Mouse (Mus musculus): ENCODE results near the gene Eva1c. TPM values are rescaled to one million over a fixed set of nuclear protein-coding genes. Genes with fewer than 3 reads are reported as not detected.

Eva1c gene
- polyA plus RNA-seq, 1 experiment: 1.7 TPM

DNA sequence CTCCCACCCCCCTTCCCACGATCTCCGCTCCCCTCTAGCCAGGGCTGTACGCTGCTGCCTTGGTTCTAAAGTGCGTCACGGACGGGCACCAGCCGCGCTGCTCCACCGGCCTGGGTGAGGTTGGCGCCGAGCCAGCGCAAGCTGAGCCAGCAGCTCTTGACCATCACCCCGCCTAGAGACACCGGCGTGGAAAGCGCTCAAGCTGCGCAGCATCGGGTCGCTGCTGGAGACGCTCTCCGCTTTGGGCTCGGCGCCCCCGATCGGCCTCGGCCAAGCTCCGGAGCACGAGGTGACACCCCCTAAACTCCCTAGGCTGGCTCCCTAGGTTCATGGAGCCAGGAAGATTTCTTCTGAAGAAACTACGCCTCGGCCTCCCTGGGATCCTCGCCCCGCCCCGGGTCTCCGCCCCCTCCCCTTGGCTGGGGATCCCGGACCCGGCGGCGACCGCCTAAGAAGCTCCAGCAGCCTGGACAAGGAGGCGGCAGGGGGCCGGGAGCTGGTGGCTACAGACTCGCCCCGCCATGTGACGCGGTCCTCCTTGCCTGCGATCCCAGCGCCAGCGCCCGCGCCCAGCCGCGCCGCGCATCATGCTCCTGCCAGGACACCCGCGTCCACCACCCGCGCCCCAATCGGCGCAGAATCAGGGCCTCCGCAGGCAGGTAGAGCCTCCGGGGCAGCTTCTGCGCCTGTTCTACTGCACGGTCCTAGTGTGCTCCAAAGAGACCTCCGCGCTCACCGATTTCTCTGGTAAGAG is 4.3 kb downstream of the Eva1c start:
- Histone ChIP-seq H3K27ac (ENCODE audit: insufficient read depth, low read length) (peak overlapping the region; percentile 76; the same call in 1 of the 2 replicates), H3K27me3 (ENCODE audit: control insufficient read depth, insufficient read depth, low read length) (peaks cover 19% of the 10 kb centered on the region), H3K36me3 (ENCODE audit: control insufficient read depth, insufficient read depth, low read length) (no peaks in the 10 kb centered on the region), H3K4me1 (ENCODE audit: control insufficient read depth, insufficient read depth, insufficient read length) (no peaks in the 10 kb centered on the region; the same call in 1 of the 2 replicates), H3K4me3 (ENCODE audit: extremely low read depth, insufficient read depth, insufficient read length) (peak overlapping the region; percentile 48; the same call in 1 of the 2 replicates)
- no peak for TF ChIP-seq POLR2A (IDR thresholded peaks at IDR 0.05; ENCODE audit: low read depth, low read length)
- no peak for TF ChIP-seq CTCF (IDR thresholded peaks at IDR 0.05; ENCODE audit: extremely low read depth, insufficient read depth, insufficient read length, insufficient replicate concordance)
- WGBS: 3% methylated on average over 67 of the region's 67 CpGs
- DNase-seq (ENCODE audit: low read depth in 1 of 2, low spot score in 2 of 2): peak in 1 of 2 experiments; percentile 8

DNA sequence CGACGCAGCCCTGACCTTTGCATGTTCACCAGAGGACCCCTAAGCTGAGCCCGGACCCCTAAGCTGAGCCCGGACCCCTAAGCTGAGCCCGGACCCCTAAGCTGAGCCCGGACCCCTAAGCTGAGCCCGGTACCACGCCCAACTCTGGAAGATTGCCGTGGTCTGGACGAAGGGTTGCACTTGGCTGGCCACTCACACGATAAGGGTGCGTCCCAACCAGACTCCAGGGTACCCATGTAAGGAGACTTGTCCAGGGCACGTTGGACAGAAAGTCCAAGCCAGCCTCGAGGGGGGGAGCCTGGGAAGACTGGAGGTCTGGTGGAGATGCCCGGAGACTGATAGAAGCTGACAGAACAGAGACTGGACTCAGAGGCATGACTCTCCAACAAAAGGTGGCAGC is 5.2 kb downstream of the Eva1c start:
- DNase-seq (ENCODE audit: low read depth in 1 of 2, low spot score in 2 of 2): no peak
- Histone ChIP-seq H3K4me1 (ENCODE audit: control insufficient read depth, insufficient read depth, insufficient read length) (no peaks in the 10 kb centered on the region; the same call in 1 of the 2 replicates), H3K36me3 (ENCODE audit: control insufficient read depth, insufficient read depth, low read length) (no peaks in the 10 kb centered on the region), H3K27ac (ENCODE audit: insufficient read depth, low read length) (no peak overlapping the region), H3K4me3 (ENCODE audit: extremely low read depth, insufficient read depth, insufficient read length) (no peak overlapping the region), H3K27me3 (ENCODE audit: control insufficient read depth, insufficient read depth, low read length) (peaks cover 19% of the 10 kb centered on the region)
- WGBS: 25% methylated on average over 15 of the region's 15 CpGs
- TF ChIP-seq POLR2A (IDR thresholded peaks at IDR 0.05; ENCODE audit: low read depth, low read length) (no peak), CTCF (IDR thresholded peaks at IDR 0.05; ENCODE audit: extremely low read depth, insufficient read depth, insufficient read length, insufficient replicate concordance) (no peak)

DNA sequence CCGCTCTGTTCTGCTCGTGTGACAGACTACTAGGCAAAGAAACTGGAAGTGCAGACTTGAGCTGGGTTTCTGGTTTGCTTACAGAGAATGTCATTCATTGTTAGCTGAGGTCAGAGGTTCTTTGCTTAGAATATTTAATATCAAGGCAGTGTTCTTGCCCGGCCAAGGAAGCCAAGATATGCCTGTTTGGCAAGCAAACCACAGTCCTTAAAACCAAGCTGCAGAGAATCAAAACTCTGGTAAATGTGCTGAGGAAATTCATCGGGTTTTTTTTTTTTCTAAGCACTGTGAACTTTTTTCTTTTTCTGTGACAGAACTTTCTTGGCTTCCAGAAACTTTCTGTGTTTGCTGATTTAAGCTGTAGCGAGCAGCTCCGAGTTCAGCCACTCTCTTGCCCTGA is 6.0 kb downstream of the Eva1c start:
- Histone ChIP-seq H3K27me3 (ENCODE audit: control insufficient read depth, insufficient read depth, low read length) (peaks cover 19% of the 10 kb centered on the region), H3K4me1 (ENCODE audit: control insufficient read depth, insufficient read depth, insufficient read length) (no peaks in the 10 kb centered on the region; the same call in 1 of the 2 replicates), H3K27ac (ENCODE audit: insufficient read depth, low read length) (no peak overlapping the region), H3K4me3 (ENCODE audit: extremely low read depth, insufficient read depth, insufficient read length) (no peak overlapping the region), H3K36me3 (ENCODE audit: control insufficient read depth, insufficient read depth, low read length) (no peaks in the 10 kb centered on the region)
- WGBS: 41% methylated on average over 6 of the region's 6 CpGs
- no peak for DNase-seq (ENCODE audit: low read depth in 1 of 2, low spot score in 2 of 2)
- no peak for TF ChIP-seq CTCF (IDR thresholded peaks at IDR 0.05; ENCODE audit: extremely low read depth, insufficient read depth, insufficient read length, insufficient replicate concordance)
- TF ChIP-seq POLR2A (IDR thresholded peaks at IDR 0.05; ENCODE audit: low read depth, low read length): no peak

DNA sequence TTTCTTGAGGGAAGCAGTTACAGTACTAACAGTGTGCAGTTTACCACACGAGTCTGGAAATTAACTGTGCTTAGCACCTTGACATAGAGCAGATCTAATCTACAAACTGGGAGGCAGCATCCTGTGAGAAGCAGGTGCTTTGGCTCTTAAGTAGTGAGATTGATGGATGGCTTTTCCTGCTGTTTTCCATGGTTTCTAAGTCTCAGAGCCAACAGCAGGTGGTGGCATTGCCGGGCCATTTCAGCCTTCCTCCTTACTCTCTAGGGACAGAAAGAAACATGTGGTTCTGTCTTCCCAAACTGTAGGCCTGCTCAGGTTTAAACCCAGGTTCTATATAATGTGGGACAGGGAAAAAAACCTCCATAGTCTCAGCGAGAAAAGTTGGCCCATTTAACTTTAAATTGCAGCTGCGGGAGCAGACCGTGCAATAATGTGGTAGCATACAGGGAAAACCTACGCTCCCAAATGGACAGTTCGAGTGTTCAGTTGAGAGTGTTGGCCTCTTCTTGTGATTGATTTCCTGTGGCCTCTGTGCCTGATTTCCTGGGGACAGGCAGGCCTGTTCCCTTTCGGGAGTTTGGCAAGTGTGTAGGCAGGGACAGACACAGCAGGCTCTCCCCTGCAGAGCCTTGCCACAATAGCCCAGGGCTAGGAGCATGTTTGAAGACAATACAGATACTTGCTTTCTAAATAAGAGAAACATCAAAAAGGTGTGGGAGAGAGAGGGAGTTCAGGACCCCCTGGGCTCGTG is 6.7 kb downstream of the Eva1c start:
- H3K4me1 ChIP-seq (ENCODE audit: control insufficient read depth, insufficient read depth, insufficient read length): no peaks in the 10 kb centered on the region; the same call in 1 of the 2 replicates
- DNase-seq (ENCODE audit: low read depth in 1 of 2, low spot score in 2 of 2): no peak
- H3K4me3 ChIP-seq (ENCODE audit: extremely low read depth, insufficient read depth, insufficient read length): no peak overlapping the region
- H3K36me3 ChIP-seq (ENCODE audit: control insufficient read depth, insufficient read depth, low read length): no peaks in the 10 kb centered on the region
- peaks cover 19% of the 10 kb centered on the region for H3K27me3 ChIP-seq (ENCODE audit: control insufficient read depth, insufficient read depth, low read length)
- no peak overlapping the region for H3K27ac ChIP-seq (ENCODE audit: insufficient read depth, low read length)
- TF ChIP-seq POLR2A (IDR thresholded peaks at IDR 0.05; ENCODE audit: low read depth, low read length) (no peak), CTCF (IDR thresholded peaks at IDR 0.05; ENCODE audit: extremely low read depth, insufficient read depth, insufficient read length, insufficient replicate concordance) (no peak)
- 55% methylated on average over 9 of the region's 9 CpGs for WGBS

DNA sequence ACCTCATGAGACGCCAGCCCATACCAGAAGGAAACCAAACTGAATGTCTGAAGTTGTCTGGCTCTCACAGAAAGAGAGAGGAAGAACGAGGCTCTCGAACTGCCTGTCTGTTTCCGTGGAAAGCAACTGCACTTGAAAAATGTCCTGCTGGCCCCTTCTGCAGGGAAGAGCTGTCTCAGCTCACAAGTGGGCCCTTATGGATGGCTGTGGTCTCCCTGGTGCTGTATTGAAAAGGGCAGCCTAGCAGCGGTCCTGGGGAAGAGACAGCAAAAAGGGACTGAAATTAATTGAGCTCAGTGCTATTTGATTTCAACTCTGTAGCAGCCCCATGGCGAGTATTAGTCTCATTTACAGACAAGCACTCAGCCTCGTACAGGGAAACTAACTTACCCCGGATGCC is 10.9 kb downstream of the Eva1c start:
- Histone ChIP-seq H3K36me3 (ENCODE audit: control insufficient read depth, insufficient read depth, low read length) (no peaks in the 10 kb centered on the region), H3K27ac (ENCODE audit: insufficient read depth, low read length) (no peak overlapping the region), H3K4me3 (ENCODE audit: extremely low read depth, insufficient read depth, insufficient read length) (no peak overlapping the region), H3K4me1 (ENCODE audit: control insufficient read depth, insufficient read depth, insufficient read length) (no peaks in the 10 kb centered on the region), H3K27me3 (ENCODE audit: control insufficient read depth, insufficient read depth, low read length) (no peaks in the 10 kb centered on the region; the same call in 1 of the 2 replicates)
- no peak for TF ChIP-seq POLR2A (IDR thresholded peaks at IDR 0.05; ENCODE audit: low read depth, low read length)
- no peak for TF ChIP-seq CTCF (IDR thresholded peaks at IDR 0.05; ENCODE audit: extremely low read depth, insufficient read depth, insufficient read length, insufficient replicate concordance)
- WGBS: 61% methylated on average over 8 of the region's 8 CpGs
- no peak for DNase-seq (ENCODE audit: low read depth in 1 of 2, low spot score in 2 of 2)

DNA sequence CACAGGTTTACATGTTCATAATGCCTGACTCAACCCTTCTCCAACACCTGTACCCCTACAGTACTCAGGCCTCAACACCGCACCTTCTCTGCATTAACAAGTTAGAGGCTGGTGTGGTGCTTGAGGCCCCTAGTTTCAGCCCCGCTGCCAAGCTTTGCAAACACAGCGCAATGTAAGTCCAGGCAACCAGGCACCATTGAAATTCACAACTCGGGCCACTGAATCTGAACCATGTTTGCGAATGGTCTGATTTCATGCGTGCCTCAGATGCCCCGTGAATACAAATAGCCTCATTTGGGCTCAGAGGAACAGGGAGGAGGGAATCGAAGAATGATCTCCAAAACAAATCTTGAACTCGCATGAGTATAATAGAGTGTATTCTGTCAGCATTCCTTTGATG is 15.6 kb downstream of the Eva1c start:
- Histone ChIP-seq H3K36me3 (ENCODE audit: control insufficient read depth, insufficient read depth, low read length) (no peaks in the 10 kb centered on the region), H3K4me1 (ENCODE audit: control insufficient read depth, insufficient read depth, insufficient read length) (no peaks in the 10 kb centered on the region), H3K27ac (ENCODE audit: insufficient read depth, low read length) (no peak overlapping the region), H3K4me3 (ENCODE audit: extremely low read depth, insufficient read depth, insufficient read length) (no peak overlapping the region), H3K27me3 (ENCODE audit: control insufficient read depth, insufficient read depth, low read length) (no peaks in the 10 kb centered on the region)
- TF ChIP-seq POLR2A (IDR thresholded peaks at IDR 0.05; ENCODE audit: low read depth, low read length) (no peak), CTCF (IDR thresholded peaks at IDR 0.05; ENCODE audit: extremely low read depth, insufficient read depth, insufficient read length, insufficient replicate concordance) (no peak)
- no peak for DNase-seq (ENCODE audit: low read depth in 1 of 2, low spot score in 2 of 2)
- 87% methylated on average over 9 of the region's 9 CpGs for whole genome bisulfite sequencing

Measured in spleen, adult 2 months (tissue).